Mouse (Mus musculus): Measurements from ENCODE around the gene A930033H14Rik.

GRCm38 (mm10) chr10:69248261-69249160 is 35.6 kb upstream of the A930033H14Rik start:
- TF ChIP-seq POLR2A (IDR thresholded peaks at IDR 0.05; ENCODE audit: extremely low read depth, insufficient read depth, low read length): no peak
- TF ChIP-seq CTCF (IDR thresholded peaks at IDR 0.05; ENCODE audit: low read depth, low read length): no peak

Measured in liver, adult 2 months (tissue).